Mouse (Mus musculus) CH12.LX (cell line): ENCODE results near the gene Rab43.

ENCODE experiments used
- CTCF ChIP-seq, 2 experiments: IDR thresholded peaks in 1 of 2; conservative IDR thresholded peaks in 1 of 2; 2 replicates each; pipeline ENCODE4 v1.5.1; 2011 to 2012; ENCODE audit warnings: low read depth in 2 of 2, low read length in 2 of 2, improper control_type of control experiment in 1 of 2, inconsistent platforms in 1 of 2, mild to moderate bottlenecking in 1 of 2, moderate library complexity in 1 of 2
- EP300 ChIP-seq: IDR thresholded peaks from 2 replicates; pipeline ENCODE4 v1.6.1; 2011; ENCODE audit warnings: low read length, improper control_type of control experiment
- MAFK ChIP-seq: IDR thresholded peaks from 2 replicates; pipeline ENCODE4 v1.6.1; 2011; ENCODE audit warnings: low read length, improper control_type of control experiment; ENCODE audit not compliant: insufficient replicate concordance
- NRF1 ChIP-seq: IDR thresholded peaks from 2 replicates; pipeline ENCODE4 v1.6.1; 2014; ENCODE audit warnings: low read depth, mild to moderate bottlenecking, inconsistent platforms, low read length, improper control_type of control experiment, moderate library complexity
- POLR2A ChIP-seq: IDR thresholded peaks from 2 replicates; pipeline ENCODE4 v1.6.1; 2011; ENCODE audit warnings: low read depth, mild to moderate bottlenecking, improper control_type of control experiment, low read length

DNA sequence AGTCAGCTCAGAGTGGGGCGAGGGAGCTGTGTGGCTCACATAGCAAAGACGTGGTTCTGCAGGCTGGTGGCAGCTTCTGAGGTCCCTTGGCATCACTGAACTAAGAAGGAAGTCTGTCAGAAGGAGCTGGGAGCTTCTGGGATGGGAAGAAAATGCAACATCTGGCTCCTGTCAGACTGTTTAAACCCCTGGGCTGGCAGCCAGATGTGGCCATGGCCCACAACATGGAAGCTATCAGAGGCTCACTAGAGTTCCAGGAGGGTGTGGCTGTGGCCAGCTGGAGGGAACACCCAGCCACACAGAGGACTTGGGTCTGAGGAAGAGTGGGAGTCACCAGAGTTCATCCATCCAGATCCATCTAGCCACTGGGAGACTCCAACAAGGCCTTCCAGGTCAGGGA lies 65.1 kb downstream of the Rab43 start:
- no peak for TF ChIP-seq POLR2A
- no peak for TF ChIP-seq MAFK
- TF ChIP-seq CTCF (conservative IDR thresholded peaks at IDR 0.05 in 1 of 2, IDR thresholded peaks at IDR 0.05 in 1 of 2; ENCODE audit: low read depth in 2 of 2, low read length in 2 of 2) = no peak
- no peak for TF ChIP-seq EP300
- no peak for TF ChIP-seq NRF1
